In genomic region chr16:95619859-95620325, GRCm38 (mm10) we compare ENCODE assay signal across 23 mouse cellular contexts. TPM values are rescaled to one million over a fixed set of nuclear protein-coding genes. Genes with fewer than 3 reads are reported as not detected.
DNase-seq lines count a peak whose midpoint lies in the region; ATAC-seq and TF ChIP-seq lines count a peak whose summit lies in the region.
"Had no signal": no experiment of that assay in that cellular context is flagged by ENCODE, and none has a peak within 500 bp of the region (broad histone marks: within the 10 kb centered on the region; RNA-seq: fewer than 3 reads in every experiment).

No protein-coding gene starts in this region.

- H3K27me3 ChIP-seq in lung, postnatal 0 days (replicated peaks; ENCODE audit: insufficient read depth, low read length): no peaks in the 10 kb centered on the region
- H3K27me3 ChIP-seq in stomach, embryonic 14.5 days (ENCODE audit: control insufficient read depth, insufficient read depth, low read length): no peaks in the 10 kb centered on the region
- H3K27me3 ChIP-seq: CH12.LX; embryonic facial prominence, embryonic 12.5 days; forebrain, embryonic 13.5 days; liver, embryonic 13.5 days had no signal

- H3K36me3 ChIP-seq in lung, postnatal 0 days (ENCODE audit: insufficient read depth, low read length): no peaks in the 10 kb centered on the region
- no peaks in the 10 kb centered on the region for H3K36me3 ChIP-seq in stomach, embryonic 14.5 days (ENCODE audit: control insufficient read depth, insufficient read depth, low read length)
- H3K36me3 ChIP-seq: embryonic facial prominence, embryonic 12.5 days; G1E; liver, embryonic 13.5 days had no signal

- 30% methylated on average over 4 of the region's 4 CpGs for WGBS in lung, postnatal 0 days
- WGBS in stomach, embryonic 14.5 days: 30% methylated on average over 4 of the region's 4 CpGs

- no peaks in the 10 kb centered on the region for H3K9me3 ChIP-seq in lung, postnatal 0 days (ENCODE audit: low read length)
- H3K9me3 ChIP-seq in stomach, embryonic 14.5 days (ENCODE audit: control insufficient read depth, low read depth, low read length): no peaks in the 10 kb centered on the region
- H3K9me3 ChIP-seq: embryonic facial prominence, embryonic 12.5 days; forebrain, embryonic 13.5 days; G1E; liver, embryonic 13.5 days had no signal

- H3K4me2 ChIP-seq in lung, postnatal 0 days (replicated peaks; ENCODE audit: low read depth, low read length): no peak overlapping the region
- H3K4me2 ChIP-seq in stomach, embryonic 14.5 days (replicated peaks; ENCODE audit: low read depth, low read length): no peak overlapping the region
- H3K4me2 ChIP-seq: embryonic facial prominence, embryonic 12.5 days; forebrain, embryonic 13.5 days; hindbrain, embryonic 14.5 days; liver, embryonic 13.5 days; midbrain, embryonic 11.5 days had no signal

- H3K4me3 ChIP-seq in lung, postnatal 0 days (ENCODE audit: low read depth, low read length): no peak overlapping the region
- no peak overlapping the region for H3K4me3 ChIP-seq in stomach, embryonic 14.5 days (ENCODE audit: low read depth, low read length)
- H3K4me3 ChIP-seq: embryonic facial prominence, embryonic 12.5 days; erythroblast, embryonic 14.5 days; forebrain, embryonic 13.5 days; gastrocnemius, adult 2 months; liver, embryonic 13.5 days had no signal

- TF ChIP-seq EP300 in lung, postnatal 0 days (IDR thresholded peaks at IDR 0.05): peak; percentile 66; the same call in 1 of the 2 replicates

- H3K9ac ChIP-seq in lung, postnatal 0 days (replicated peaks; ENCODE audit: low read depth): no peak overlapping the region
- no peak overlapping the region for H3K9ac ChIP-seq in stomach, embryonic 14.5 days (replicated peaks; ENCODE audit: low read depth, low read length)
- H3K9ac ChIP-seq: embryonic facial prominence, embryonic 12.5 days; forebrain, embryonic 13.5 days; hindbrain, embryonic 14.5 days; liver, embryonic 13.5 days had no signal

- no peak for TF ChIP-seq CTCF in lung, postnatal 0 days (IDR thresholded peaks at IDR 0.05)

- no peaks in the 10 kb centered on the region; the same call in 1 of the 2 replicates for H3K4me1 ChIP-seq in lung, postnatal 0 days (ENCODE audit: insufficient read depth, low read depth, low read length)
- H3K4me1 ChIP-seq in stomach, embryonic 14.5 days (ENCODE audit: control insufficient read depth, insufficient read depth, low read length): no peaks in the 10 kb centered on the region
- H3K4me1 ChIP-seq: forebrain, embryonic 13.5 days; liver, embryonic 13.5 days had no signal

- ATAC-seq in lung, postnatal 0 days: peak; percentile 88
- ATAC-seq in stomach, embryonic 14.5 days (ENCODE audit: insufficient number of reproducible peaks, insufficient read depth, low FRiP score, low read depth): 0 out of 2 replicates have a peak, but pooled peaks have one; percentile 42
- ATAC-seq: forebrain, embryonic 13.5 days had no signal

- no peak overlapping the region for H3K27ac ChIP-seq in lung, postnatal 0 days (ENCODE audit: low read length)
- H3K27ac ChIP-seq in stomach, embryonic 14.5 days (ENCODE audit: low read length): no peak overlapping the region
- H3K27ac ChIP-seq: embryonic facial prominence, embryonic 12.5 days; forebrain, embryonic 13.5 days; hindbrain, embryonic 14.5 days; kidney, postnatal 0 days; liver, embryonic 13.5 days had no signal

- DNase-seq in urinary bladder, postnatal 14 days (ENCODE audit: low spot score): peak; percentile 22
- DNase-seq in urinary bladder, adult 18-20 months (ENCODE audit: low spot score in 2 of 2): no peak
- DNase-seq in lung, postnatal 0 days (ENCODE audit: low spot score): peak; percentile 89
- DNase-seq in testis, postnatal 14 days (ENCODE audit: low spot score): no peak
- no peak for DNase-seq in yolk sac, embryonic 10.5 days (ENCODE audit: low spot score)
- no peak for DNase-seq in left cerebral cortex, adult 8-10 months (ENCODE audit: low spot score in 2 of 2)
- DNase-seq: adrenal gland, adult 2 months; B cell, adult 2 months; cerebellum, adult 11-12 months; cerebellum, postnatal 10 days; gastrocnemius, adult 2 months; kidney, adult 2 months; liver, embryonic 13.5 days; thymus, postnatal 14 days had no signal

RNA-seq across cellular contexts. Expression of gene Erg, which starts 33.5 kb away (rescaled TPM):
- 13.2 and 14.5 TPM in 2 replicates for polyA plus RNA-seq in lung, postnatal 0 days (2015; fragmentation: Nextera tagmentation; extraction: Ambion mirVana)
- polyA plus RNA-seq in stomach, embryonic 14.5 days (2014; fragmentation: Nextera tagmentation; extraction: Ambion mirVana): 2.7 and 2.8 TPM in 2 replicates
- 1 to 10 TPM; 5.0 to 6.3 (median 5.7) TPM for total RNA-seq in left cerebral cortex, adult 8-10 months (2022)
- polyA plus RNA-seq: erythroblast, embryonic 14.5 days had no signal

Comparison
In these comparisons a context has a peak if more than half of its experiments do, and no peak if none do; other contexts are left out.
1. DNase-seq: peak in urinary bladder, postnatal 14 days (single experiment) and lung, postnatal 0 days (single experiment); none in urinary bladder, adult 18-20 months (0 of 2), testis, postnatal 14 days (single experiment), yolk sac, embryonic 10.5 days (single experiment) and left cerebral cortex, adult 8-10 months (0 of 2).